5 mouse cellular contexts compared by ENCODE assay signal in genomic region chr19:59569590-59569989, GRCm38 (mm10).
A peak's percentile ranks its signal among the peaks of the same experiment; 100 is the strongest.
DNase-seq lines count a peak whose midpoint lies in the region; ATAC-seq and TF ChIP-seq lines count a peak whose summit lies in the region.
"Not testable (repeated sequence)": the region's sequence is repeated elsewhere in the genome, so short reads cannot be mapped to it uniquely, and the experiment has no call there.

No protein-coding gene starts in this region.

- not testable (repeated sequence) for H3K4me3 ChIP-seq in embryonic fibroblast, embryonic 13.5 days (ENCODE audit: insufficient read depth, low read length); forebrain, embryonic 10.5 days; heart, embryonic 10.5 days; intestine, embryonic 14.5 days (ENCODE audit: low read depth, low read length)

- TF ChIP-seq CTCF in embryonic fibroblast, embryonic 13.5 days (IDR thresholded peaks at IDR 0.05; ENCODE audit: borderline replicate concordance, insufficient read depth, low read length): not testable (repeated sequence)

- ATAC-seq in intestine, embryonic 14.5 days (replicated peaks; ENCODE audit: low FRiP score, low TSS enrichment, low read depth): not testable (repeated sequence)

- DNase-seq in forebrain, embryonic 10.5 days (ENCODE audit: extremely low spot score, low spot score): peak; percentile 3
- DNase-seq in heart, adult 11 months: peak; percentile 75
- DNase-seq in heart, embryonic 10.5 days (ENCODE audit: low spot score): peak; percentile 53
- peak; percentile 9 for DNase-seq in intestine, embryonic 14.5 days (ENCODE audit: low spot score)

- H3K27me3 ChIP-seq in forebrain, embryonic 10.5 days (ENCODE audit: poor library complexity, severe bottlenecking); heart, embryonic 10.5 days (ENCODE audit: insufficient read depth, poor library complexity, severe bottlenecking); intestine, embryonic 14.5 days (replicated peaks; ENCODE audit: control insufficient read depth, insufficient read depth, low read length): not testable (repeated sequence)

- not testable (repeated sequence) for H3K4me1 ChIP-seq in embryonic fibroblast, embryonic 13.5 days (ENCODE audit: control insufficient read depth, insufficient read depth, low read length); forebrain, embryonic 10.5 days; heart, embryonic 10.5 days; intestine, embryonic 14.5 days (replicated peaks; ENCODE audit: control insufficient read depth, insufficient read depth, low read length)

- WGBS in forebrain, embryonic 10.5 days: 91% methylated on average over 2 of the region's 2 CpGs
- 68% methylated on average over 2 of the region's 2 CpGs for WGBS in heart, embryonic 10.5 days
- WGBS in intestine, embryonic 14.5 days: 82% methylated on average over 2 of the region's 2 CpGs

- H3K9me3 ChIP-seq in forebrain, embryonic 10.5 days; heart, embryonic 10.5 days; intestine, embryonic 14.5 days (ENCODE audit: control insufficient read depth, low read length): not testable (repeated sequence)

- TF ChIP-seq POLR2A in embryonic fibroblast, embryonic 13.5 days (IDR thresholded peaks at IDR 0.05; ENCODE audit: low read depth, low read length): not testable (repeated sequence)

- H3K36me3 ChIP-seq in forebrain, embryonic 10.5 days (replicated peaks); heart, embryonic 10.5 days; intestine, embryonic 14.5 days (ENCODE audit: control insufficient read depth, insufficient read depth, low read length): not testable (repeated sequence)

- H3K4me2 ChIP-seq in intestine, embryonic 14.5 days (ENCODE audit: low read length): not testable (repeated sequence)

- H3K9ac ChIP-seq in intestine, embryonic 14.5 days (ENCODE audit: low read length): not testable (repeated sequence)

- peak overlapping the region; percentile 66; the same call in 1 of the 2 replicates for H3K27ac ChIP-seq in embryonic fibroblast, embryonic 13.5 days (ENCODE audit: insufficient read depth, low read length)
- H3K27ac ChIP-seq in forebrain, embryonic 10.5 days; heart, embryonic 10.5 days; intestine, embryonic 14.5 days (ENCODE audit: low read depth): not testable (repeated sequence)

Comparison
In these comparisons a context has a peak if more than half of its experiments do, and no peak if none do; other contexts are left out.
1. DNase-seq: peak in every context shown above with its lines; median percentile 75 in heart, adult 11 months; 53 in heart, embryonic 10.5 days; 9 in intestine, embryonic 14.5 days; 3 in forebrain, embryonic 10.5 days.